Mouse (Mus musculus): ENCODE measurements around the gene Safb2. TPM values are rescaled to one million over a fixed set of nuclear protein-coding genes. Genes with fewer than 3 reads are reported as not detected.

Gene Safb2
- polyA plus RNA-seq, 1 experiment = 45.1 TPM

DNA sequence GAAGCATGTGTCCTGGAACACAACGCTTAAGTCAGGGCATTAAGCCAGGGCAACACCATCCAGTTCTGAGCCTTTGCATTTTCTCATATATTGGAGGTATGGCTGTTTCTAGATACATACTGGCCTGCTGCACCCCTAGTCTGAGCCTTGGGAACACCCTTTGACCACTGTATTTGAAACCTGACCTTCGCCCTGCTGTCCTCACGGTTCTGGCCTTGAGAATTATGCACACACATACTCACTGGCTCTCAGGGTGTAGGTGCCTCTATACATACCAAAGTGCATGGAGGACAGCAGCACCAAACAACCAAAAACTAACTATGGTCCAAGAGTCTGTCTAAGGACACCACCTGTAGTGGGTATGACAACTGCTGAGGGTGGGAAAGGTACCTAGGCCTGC lies 11.4 kb downstream of the Safb2 start:
- Histone ChIP-seq H3ac (ENCODE audit: control insufficient read depth, insufficient read length, low read depth) (no peak overlapping the region), H3K4me3 (ENCODE audit: insufficient read depth, poor library complexity, severe bottlenecking) (no peak overlapping the region), H3K79me2 (ENCODE audit: control insufficient read depth, insufficient read depth) (peaks cover 10% of the 10 kb centered on the region), H3K79me3 (ENCODE audit: low read depth) (peaks cover under 1% of the 10 kb centered on the region), H3K36me3 (ENCODE audit: control insufficient read depth, insufficient read depth) (peaks cover 86% of the 10 kb centered on the region), H3K27me3 (ENCODE audit: control insufficient read depth, insufficient read depth, insufficient read length) (no peaks in the 10 kb centered on the region)
- TF ChIP-seq MYOG (IDR thresholded peaks at IDR 0.05; ENCODE audit: control insufficient read depth, extremely low read depth, insufficient read length) (no peak), CTCF (IDR thresholded peaks at IDR 0.05; ENCODE audit: control insufficient read depth, insufficient read depth, insufficient read length) (no peak), FOSL1 (IDR thresholded peaks at IDR 0.05; ENCODE audit: insufficient read depth, low read length, poor library complexity, severe bottlenecking) (no peak), USF1 (IDR thresholded peaks at IDR 0.05; ENCODE audit: low read depth) (no peak)

GRCm38 (mm10) chr17:56572154-56572553 lies 12.2 kb downstream of the Safb2 start:
- H3K27me3 ChIP-seq (ENCODE audit: control insufficient read depth, insufficient read depth, insufficient read length) = no peaks in the 10 kb centered on the region
- H3K79me3 ChIP-seq (ENCODE audit: low read depth) = no peaks in the 10 kb centered on the region
- H3K79me2 ChIP-seq (ENCODE audit: control insufficient read depth, insufficient read depth) = peaks cover 2% of the 10 kb centered on the region
- no peak overlapping the region for H3ac ChIP-seq (ENCODE audit: control insufficient read depth, insufficient read length, low read depth)
- no peak overlapping the region for H3K4me3 ChIP-seq (ENCODE audit: insufficient read depth, poor library complexity, severe bottlenecking)
- TF ChIP-seq FOSL1 (IDR thresholded peaks at IDR 0.05; ENCODE audit: insufficient read depth, low read length, poor library complexity, severe bottlenecking) (no peak), MYOD1 (IDR thresholded peaks at IDR 0.05; ENCODE audit: control insufficient read depth, insufficient read length, low read depth) (no peak), MAX (IDR thresholded peaks at IDR 0.05) (no peak), CEBPB (IDR thresholded peaks at IDR 0.05; ENCODE audit: low read depth) (no peak), CTCF (IDR thresholded peaks at IDR 0.05; ENCODE audit: control insufficient read depth, insufficient read depth, insufficient read length) (no peak), MYOG (IDR thresholded peaks at IDR 0.05; ENCODE audit: control insufficient read depth, extremely low read depth, insufficient read length) (no peak), USF1 (IDR thresholded peaks at IDR 0.05; ENCODE audit: low read depth) (no peak)
- H3K36me3 ChIP-seq (ENCODE audit: control insufficient read depth, insufficient read depth) = peaks cover 86% of the 10 kb centered on the region

DNA sequence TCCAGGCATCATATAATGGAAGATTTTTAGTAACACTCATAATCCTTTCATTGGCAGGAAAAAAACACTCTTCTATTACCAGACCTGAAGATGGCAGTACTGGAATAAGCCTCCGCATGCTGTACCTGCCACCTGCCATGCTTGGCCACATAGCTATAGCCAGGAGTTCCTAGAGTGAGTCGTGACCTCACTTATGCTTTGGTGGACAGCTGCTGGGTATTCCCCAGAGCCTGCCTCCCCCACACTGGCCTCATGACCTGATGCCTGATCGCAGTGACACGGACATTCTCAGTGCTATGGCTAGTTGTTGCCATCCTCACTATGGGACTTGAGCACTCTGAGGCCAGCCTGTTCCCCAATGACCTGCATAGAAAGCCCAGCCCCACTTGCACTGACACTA lies 14.1 kb downstream of the Safb2 start:
- peaks cover 93% of the 10 kb centered on the region for H3K36me3 ChIP-seq (ENCODE audit: control insufficient read depth, insufficient read depth)
- no peak overlapping the region for H3K4me3 ChIP-seq (ENCODE audit: insufficient read depth, poor library complexity, severe bottlenecking)
- no peak overlapping the region for H3ac ChIP-seq (ENCODE audit: control insufficient read depth, insufficient read length, low read depth)
- no peaks in the 10 kb centered on the region for H3K27me3 ChIP-seq (ENCODE audit: control insufficient read depth, insufficient read depth, insufficient read length)
- H3K79me2 ChIP-seq (ENCODE audit: control insufficient read depth, insufficient read depth) = no peaks in the 10 kb centered on the region
- H3K79me3 ChIP-seq (ENCODE audit: low read depth) = no peaks in the 10 kb centered on the region
- TF ChIP-seq MYOG (IDR thresholded peaks at IDR 0.05; ENCODE audit: control insufficient read depth, extremely low read depth, insufficient read length) (no peak), USF1 (IDR thresholded peaks at IDR 0.05; ENCODE audit: low read depth) (no peak), MYOD1 (IDR thresholded peaks at IDR 0.05; ENCODE audit: control insufficient read depth, insufficient read length, low read depth) (peak; percentile 4)

- no peaks in the 10 kb centered on the region for H3K27me3 ChIP-seq (ENCODE audit: control insufficient read depth, insufficient read depth, insufficient read length)
- H3K4me3 ChIP-seq (ENCODE audit: insufficient read depth, poor library complexity, severe bottlenecking) = no peak overlapping the region
- H3K36me3 ChIP-seq (ENCODE audit: control insufficient read depth, insufficient read depth) = peaks cover 94% of the 10 kb centered on the region
- TF ChIP-seq CEBPB (IDR thresholded peaks at IDR 0.05; ENCODE audit: low read depth) (no peak), FOSL1 (IDR thresholded peaks at IDR 0.05; ENCODE audit: insufficient read depth, low read length, poor library complexity, severe bottlenecking) (no peak), CTCF (IDR thresholded peaks at IDR 0.05; ENCODE audit: control insufficient read depth, insufficient read depth, insufficient read length) (no peak)
- H3ac ChIP-seq (ENCODE audit: control insufficient read depth, insufficient read length, low read depth) = no peak overlapping the region
- H3K79me3 ChIP-seq (ENCODE audit: low read depth) = no peaks in the 10 kb centered on the region
- H3K79me2 ChIP-seq (ENCODE audit: control insufficient read depth, insufficient read depth) = no peaks in the 10 kb centered on the region
These were observed 17.0 kb downstream of the Safb2 start for GRCm38 (mm10) chr17:56567370-56567769.

- Histone ChIP-seq H3K36me3 (ENCODE audit: control insufficient read depth, insufficient read depth) (peaks cover 94% of the 10 kb centered on the region), H3K4me3 (ENCODE audit: insufficient read depth, poor library complexity, severe bottlenecking) (no peak overlapping the region), H3K79me2 (ENCODE audit: control insufficient read depth, insufficient read depth) (no peaks in the 10 kb centered on the region), H3K27me3 (ENCODE audit: control insufficient read depth, insufficient read depth, insufficient read length) (no peaks in the 10 kb centered on the region), H3K79me3 (ENCODE audit: low read depth) (no peaks in the 10 kb centered on the region), H3ac (ENCODE audit: control insufficient read depth, insufficient read length, low read depth) (no peak overlapping the region)
- no peak for TF ChIP-seq CEBPB (IDR thresholded peaks at IDR 0.05; ENCODE audit: low read depth)
- no peak for TF ChIP-seq MAX (IDR thresholded peaks at IDR 0.05)
- no peak for TF ChIP-seq FOSL1 (IDR thresholded peaks at IDR 0.05; ENCODE audit: insufficient read depth, low read length, poor library complexity, severe bottlenecking)
- no peak for TF ChIP-seq USF1 (IDR thresholded peaks at IDR 0.05; ENCODE audit: low read depth)
- TF ChIP-seq CTCF (IDR thresholded peaks at IDR 0.05; ENCODE audit: control insufficient read depth, insufficient read depth, insufficient read length) = no peak
- TF ChIP-seq MYOG (IDR thresholded peaks at IDR 0.05; ENCODE audit: control insufficient read depth, extremely low read depth, insufficient read length) = no peak
- no peak for TF ChIP-seq MYOD1 (IDR thresholded peaks at IDR 0.05; ENCODE audit: control insufficient read depth, insufficient read length, low read depth)
These were observed 17.5 kb downstream of the Safb2 start for GRCm38 (mm10) chr17:56566918-56567317.

DNA sequence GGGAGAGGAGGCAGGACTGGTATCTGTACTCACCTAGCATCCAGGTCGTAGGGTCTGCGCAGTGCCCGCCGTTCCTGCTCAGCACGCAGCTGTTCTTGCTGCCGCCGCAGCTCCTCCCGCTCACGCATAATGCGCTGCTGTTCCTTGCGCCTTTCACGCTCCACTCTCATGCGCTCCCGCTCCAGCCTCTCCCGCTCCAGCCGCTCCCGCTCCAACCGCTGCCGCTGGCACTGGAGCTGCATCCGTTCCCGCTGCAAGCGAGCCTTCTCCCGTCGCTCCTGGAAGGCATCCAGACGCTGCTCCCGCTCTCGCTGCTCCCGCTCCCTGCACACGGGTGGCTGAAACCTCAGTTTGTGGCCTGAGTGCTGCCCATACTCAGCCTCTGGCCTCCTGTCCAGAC lies 18.1 kb downstream of the Safb2 start:
- TF ChIP-seq FOSL1 (IDR thresholded peaks at IDR 0.05; ENCODE audit: insufficient read depth, low read length, poor library complexity, severe bottlenecking) = no peak
- Histone ChIP-seq H3K4me3 (ENCODE audit: insufficient read depth, poor library complexity, severe bottlenecking) (no peak overlapping the region), H3K79me3 (ENCODE audit: low read depth) (no peaks in the 10 kb centered on the region), H3K36me3 (ENCODE audit: control insufficient read depth, insufficient read depth) (peaks cover 94% of the 10 kb centered on the region), H3K27me3 (ENCODE audit: control insufficient read depth, insufficient read depth, insufficient read length) (no peaks in the 10 kb centered on the region), H3K79me2 (ENCODE audit: control insufficient read depth, insufficient read depth) (no peaks in the 10 kb centered on the region), H3ac (ENCODE audit: control insufficient read depth, insufficient read length, low read depth) (no peak overlapping the region)

Data from C2C12 (cell line).